Mouse (Mus musculus) heart, embryonic 11.5 days (tissue): Measurements from ENCODE around the gene Hmgb1. TPM values are rescaled to one million over a fixed set of nuclear protein-coding genes. Genes with fewer than 3 reads are reported as not detected.

Experiments
- ATAC-seq: fragments of 200-750 bp; cut with Nextera tagmentation; replicated peaks from 2 replicates; pipeline ENCODE4 v1.8.0; 2017; ENCODE audit warnings: moderate library complexity; ENCODE audit not compliant: insufficient number of reproducible peaks, low FRiP score, low TSS enrichment
- H3K27ac ChIP-seq: fragments of 300-500 bp; sonication (generic); 2 replicates; pipeline ENCODE4 v1.5.1; 2014; ENCODE audit warnings: mild to moderate bottlenecking, low read depth, low read length
- H3K27me3 ChIP-seq: fragments of 300-500 bp; sonication (generic); 2 replicates; pipeline ENCODE4 v1.6.1; 2014; ENCODE audit warnings: mild to moderate bottlenecking, low read length, mixed read lengths; ENCODE audit not compliant: control insufficient read depth, insufficient read depth
- H3K36me3 ChIP-seq: fragments of 300-500 bp; sonication (generic); 2 replicates; pipeline ENCODE4 v1.6.1; 2014; ENCODE audit warnings: mild to moderate bottlenecking, low read length, moderate library complexity, mixed read lengths; ENCODE audit not compliant: control insufficient read depth, insufficient read depth
- H3K4me1 ChIP-seq: fragments of 300-500 bp; sonication (generic); 2 replicates; pipeline ENCODE4 v1.6.1; 2014; ENCODE audit warnings: low read length; ENCODE audit not compliant: control insufficient read depth, insufficient read depth
- H3K4me2 ChIP-seq: fragments of 300-500 bp; sonication (generic); 2 replicates; pipeline ENCODE4 v1.6.1; 2014; ENCODE audit warnings: mild to moderate bottlenecking, moderate library complexity
- H3K4me3 ChIP-seq: fragments of 300-500 bp; sonication (generic); 2 replicates; pipeline ENCODE4 v1.5.1; 2014; ENCODE audit warnings: low read depth, low read length
- H3K9ac ChIP-seq: fragments of 300-500 bp; sonication (generic); 2 replicates; pipeline ENCODE4 v1.6.1; 2014; ENCODE audit warnings: mild to moderate bottlenecking, low read depth, low read length, moderate library complexity
- H3K9me3 ChIP-seq: fragments of 300-500 bp; sonication (generic); replicated peaks from 2 replicates; pipeline ENCODE4 v1.6.1; 2016; ENCODE audit warnings: low read length; ENCODE audit not compliant: control insufficient read depth
- WGBS: fragments of 180-500 bp; shearing (Covaris S2); extraction: QIAGEN DNeasy Blood & Tissue Kit; methylation state at CpG from one replicate; pipeline ENCODE4 v1.1.7; 2014; ENCODE audit not compliant: insufficient replicate concordance; 5-methylcytosine and 5-hydroxymethylcytosine counted together
- polyA plus RNA-seq: library from polyadenylated mRNA; unstranded; fragments of >200 nt; fragmentation: Nextera tagmentation; extraction: Ambion mirVana; gene quantifications from 2 replicates; pipeline ENCODE4 v1.2.1, GENCODE M21; 2014

Hmgb1 gene
- polyA plus RNA-seq, 1 experiment from 2014 or later: 1,031 TPM

DNA sequence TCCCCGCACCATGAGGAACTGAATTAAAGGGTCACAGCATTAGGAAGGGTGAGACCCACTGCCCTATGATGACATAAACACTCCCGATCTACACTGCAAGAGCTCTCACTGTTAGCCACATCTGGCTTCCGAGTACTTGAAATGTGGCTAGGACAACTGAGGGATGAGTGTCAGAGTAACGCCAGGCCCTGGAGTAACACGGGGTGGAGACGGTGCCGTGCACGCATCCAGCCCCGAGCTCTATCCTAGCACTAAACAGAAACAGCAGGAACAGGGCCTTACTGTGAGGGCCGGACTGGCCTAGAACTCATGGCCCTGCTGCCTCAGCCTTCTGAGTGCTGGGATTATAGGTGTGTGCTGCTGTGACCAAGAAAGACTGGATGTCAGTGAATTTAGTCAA lies 18.3 kb downstream of the Hmgb1 start:
- 90% methylated on average over 10 of the region's 10 CpGs for WGBS
- Histone ChIP-seq H3K9me3 (no peaks in the 10 kb centered on the region), H3K36me3 (no peaks in the 10 kb centered on the region), H3K9ac (no peak overlapping the region), H3K4me2 (no peak overlapping the region), H3K27me3 (no peaks in the 10 kb centered on the region), H3K27ac (no peak overlapping the region), H3K4me3 (no peak overlapping the region), H3K4me1 (no peaks in the 10 kb centered on the region)
- no peak for ATAC-seq

- no peaks in the 10 kb centered on the region for H3K4me1 ChIP-seq
- no peak overlapping the region for H3K4me3 ChIP-seq
- no peak overlapping the region for H3K27ac ChIP-seq
- WGBS: 45% methylated on average over 7 of the region's 7 CpGs
- H3K9me3 ChIP-seq: no peaks in the 10 kb centered on the region
- H3K36me3 ChIP-seq: no peaks in the 10 kb centered on the region
- H3K9ac ChIP-seq: no peak overlapping the region
- no peaks in the 10 kb centered on the region for H3K27me3 ChIP-seq
- H3K4me2 ChIP-seq: no peak overlapping the region
- no peak for ATAC-seq
These were observed 19.4 kb downstream of the Hmgb1 start for GRCm38 (mm10) chr5:149164881-149165280.

DNA sequence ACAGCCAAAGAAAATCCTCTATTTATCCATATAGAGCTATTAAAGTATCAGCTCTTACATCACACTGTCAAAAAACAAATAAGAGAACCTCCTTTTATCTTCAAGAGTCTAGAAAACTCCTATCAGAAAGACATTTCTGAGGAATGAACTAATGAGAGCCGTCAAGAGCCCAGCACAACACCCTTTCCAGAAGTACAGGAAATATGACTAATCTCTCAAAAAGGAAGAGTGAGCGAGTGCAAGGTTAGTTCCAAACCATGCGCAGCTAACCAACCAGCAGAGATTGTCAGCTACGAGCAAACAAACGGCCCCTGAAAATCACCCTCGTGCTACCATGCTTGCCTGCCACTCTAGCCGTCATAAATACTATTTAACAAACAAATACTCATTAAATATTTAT lies 21.4 kb downstream of the Hmgb1 start:
- Histone ChIP-seq H3K9ac (no peak overlapping the region), H3K4me3 (no peak overlapping the region), H3K36me3 (no peaks in the 10 kb centered on the region), H3K4me1 (no peaks in the 10 kb centered on the region), H3K27ac (no peak overlapping the region), H3K4me2 (no peak overlapping the region), H3K9me3 (no peaks in the 10 kb centered on the region), H3K27me3 (no peaks in the 10 kb centered on the region)
- no peak for ATAC-seq
- 67% methylated on average over 7 of the region's 7 CpGs for WGBS

DNA sequence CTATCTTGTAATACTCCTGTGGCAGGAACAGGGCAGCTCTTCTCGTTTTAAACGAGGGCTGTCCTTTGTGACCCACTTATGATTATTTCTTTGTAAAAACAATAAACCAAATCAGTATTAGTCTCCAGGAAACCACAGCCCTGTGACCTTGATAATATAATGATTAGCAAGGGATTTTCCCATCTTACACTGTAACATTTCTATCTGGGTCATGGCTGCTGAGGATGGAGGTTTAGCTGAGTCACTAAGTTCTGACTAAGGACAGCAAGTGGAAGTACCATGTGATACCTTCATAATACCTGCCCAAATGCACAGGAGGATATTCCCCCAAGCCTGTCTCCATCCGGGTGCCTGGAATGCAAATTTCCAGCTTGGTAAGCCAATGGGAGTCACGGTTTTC lies 23.8 kb downstream of the Hmgb1 start:
- WGBS: 66% methylated on average over 4 of the region's 4 CpGs
- Histone ChIP-seq H3K9ac (no peak overlapping the region), H3K4me2 (no peak overlapping the region), H3K4me3 (no peak overlapping the region), H3K27ac (no peak overlapping the region), H3K27me3 (no peaks in the 10 kb centered on the region), H3K36me3 (no peaks in the 10 kb centered on the region), H3K9me3 (no peaks in the 10 kb centered on the region), H3K4me1 (no peaks in the 10 kb centered on the region)
- no peak for ATAC-seq

DNA sequence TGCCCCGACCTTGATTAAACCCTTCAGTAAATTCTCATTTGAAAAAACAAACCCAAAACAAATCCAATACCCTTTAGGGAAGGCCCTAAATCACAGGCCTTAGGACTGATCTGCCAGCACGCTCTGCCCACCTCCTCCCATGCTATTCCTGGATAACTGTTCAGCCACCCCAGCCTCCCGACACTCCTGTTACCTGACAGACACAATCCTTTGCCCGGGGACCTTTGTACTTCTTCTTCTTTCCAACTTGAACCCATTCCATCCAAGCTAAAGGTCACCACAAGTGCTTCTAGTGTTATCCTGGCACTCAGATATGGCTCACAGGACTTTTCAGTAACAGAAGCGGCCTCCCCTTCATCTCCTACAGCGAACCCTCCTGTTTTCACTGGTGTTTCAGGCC lies 25.3 kb downstream of the Hmgb1 start:
- no peak overlapping the region for H3K4me2 ChIP-seq
- no peaks in the 10 kb centered on the region for H3K4me1 ChIP-seq
- ATAC-seq: no peak
- WGBS: 70% methylated on average over 6 of the region's 6 CpGs
- H3K36me3 ChIP-seq: no peaks in the 10 kb centered on the region
- H3K9me3 ChIP-seq: no peaks in the 10 kb centered on the region
- H3K4me3 ChIP-seq: no peak overlapping the region
- H3K27me3 ChIP-seq: no peaks in the 10 kb centered on the region
- H3K27ac ChIP-seq: no peak overlapping the region
- H3K9ac ChIP-seq: no peak overlapping the region

- no peaks in the 10 kb centered on the region for H3K36me3 ChIP-seq
- no peak overlapping the region for H3K4me3 ChIP-seq
- H3K4me1 ChIP-seq: no peaks in the 10 kb centered on the region
- ATAC-seq: no peak
- H3K9me3 ChIP-seq: no peaks in the 10 kb centered on the region
- H3K27ac ChIP-seq: no peak overlapping the region
- H3K27me3 ChIP-seq: no peaks in the 10 kb centered on the region
- H3K9ac ChIP-seq: no peak overlapping the region
- WGBS: 76% methylated on average over 18 of the region's 18 CpGs
- no peak overlapping the region; the same call in 1 of the 2 replicates for H3K4me2 ChIP-seq
These were observed 27.3 kb downstream of the Hmgb1 start for GRCm38 (mm10) chr5:149156886-149157563.

- no peak overlapping the region for H3K4me2 ChIP-seq
- no peak overlapping the region for H3K27ac ChIP-seq
- no peak for ATAC-seq
These were observed 31.5 kb downstream of the Hmgb1 start for GRCm38 (mm10) chr5:149152774-149153155.

GRCm38 (mm10) chr5:149152063-149152773 lies 32.1 kb downstream of the Hmgb1 start:
- Histone ChIP-seq H3K27me3 (no peaks in the 10 kb centered on the region), H3K36me3 (no peaks in the 10 kb centered on the region), H3K4me1 (no peaks in the 10 kb centered on the region), H3K4me2 (no peak overlapping the region), H3K9ac (no peak overlapping the region), H3K9me3 (no peaks in the 10 kb centered on the region), H3K27ac (no peak overlapping the region), H3K4me3 (no peak overlapping the region)
- WGBS: 51% methylated on average over 13 of the region's 13 CpGs
- ATAC-seq: no peak

More at GRCm38 (mm10) chr5:149152774-149153155, 31.5 kb downstream of the Hmgb1 start:
- no peaks in the 10 kb centered on the region for H3K9me3 ChIP-seq
- H3K27me3 ChIP-seq: no peaks in the 10 kb centered on the region
- H3K9ac ChIP-seq: no peak overlapping the region
- no peak overlapping the region for H3K4me3 ChIP-seq
- no peaks in the 10 kb centered on the region for H3K36me3 ChIP-seq
- H3K4me1 ChIP-seq: no peaks in the 10 kb centered on the region
- 65% methylated on average over 12 of the region's 12 CpGs for WGBS

DNA sequence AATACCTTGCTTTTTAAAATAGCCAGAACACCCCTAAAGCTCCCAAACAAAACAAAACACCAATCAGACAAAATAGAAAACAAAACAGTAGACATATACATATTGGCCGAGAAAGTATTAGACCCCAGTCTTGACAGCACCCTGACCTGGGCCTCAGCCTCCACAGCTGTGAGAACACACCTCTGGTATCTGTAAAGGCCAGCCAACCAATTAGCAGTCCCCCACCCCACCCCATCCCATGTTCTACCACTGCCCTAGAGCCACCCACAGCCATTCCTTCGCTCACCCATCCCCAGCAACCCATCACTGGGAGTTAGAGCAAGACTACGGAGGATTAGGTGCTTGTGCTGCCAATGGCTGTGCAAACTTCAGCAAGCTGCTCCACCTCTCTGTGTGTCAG lies 33.4 kb downstream of the Hmgb1 start:
- H3K36me3 ChIP-seq: no peaks in the 10 kb centered on the region
- H3K4me2 ChIP-seq: no peak overlapping the region
- H3K27ac ChIP-seq: no peak overlapping the region
- H3K4me1 ChIP-seq: no peaks in the 10 kb centered on the region
- H3K9me3 ChIP-seq: no peaks in the 10 kb centered on the region
- H3K27me3 ChIP-seq: no peaks in the 10 kb centered on the region
- H3K9ac ChIP-seq: no peak overlapping the region
- H3K4me3 ChIP-seq: no peak overlapping the region
- 84% methylated on average over 3 of the region's 3 CpGs for WGBS
- ATAC-seq: no peak
